Mouse (Mus musculus) heart, postnatal 36 days (tissue): ENCODE measurements around the gene Kbtbd2. TPM values are rescaled to one million over a fixed set of nuclear protein-coding genes. Genes with fewer than 3 reads are reported as not detected.

Experiments used
- DNase-seq, 2 experiments: peaks; one replicate each; pipeline ENCODE4 v3.0.0; 2021 to 2022
- intact Hi-C: fragments of 180-260 bp; cut with DNase I; formaldehyde crosslinking; loops from one replicate; pipeline ENCODE4 v1.15.1; 2025
- total RNA-seq, 2 experiments: library from RNA; stranded (reverse); gene quantifications; 2 replicates each; pipeline ENCODE4 v1.2.3; 2021

Gene Kbtbd2
- total RNA-seq, result 10 to 100 TPM; 31.5 to 38.1 TPM

DNA sequence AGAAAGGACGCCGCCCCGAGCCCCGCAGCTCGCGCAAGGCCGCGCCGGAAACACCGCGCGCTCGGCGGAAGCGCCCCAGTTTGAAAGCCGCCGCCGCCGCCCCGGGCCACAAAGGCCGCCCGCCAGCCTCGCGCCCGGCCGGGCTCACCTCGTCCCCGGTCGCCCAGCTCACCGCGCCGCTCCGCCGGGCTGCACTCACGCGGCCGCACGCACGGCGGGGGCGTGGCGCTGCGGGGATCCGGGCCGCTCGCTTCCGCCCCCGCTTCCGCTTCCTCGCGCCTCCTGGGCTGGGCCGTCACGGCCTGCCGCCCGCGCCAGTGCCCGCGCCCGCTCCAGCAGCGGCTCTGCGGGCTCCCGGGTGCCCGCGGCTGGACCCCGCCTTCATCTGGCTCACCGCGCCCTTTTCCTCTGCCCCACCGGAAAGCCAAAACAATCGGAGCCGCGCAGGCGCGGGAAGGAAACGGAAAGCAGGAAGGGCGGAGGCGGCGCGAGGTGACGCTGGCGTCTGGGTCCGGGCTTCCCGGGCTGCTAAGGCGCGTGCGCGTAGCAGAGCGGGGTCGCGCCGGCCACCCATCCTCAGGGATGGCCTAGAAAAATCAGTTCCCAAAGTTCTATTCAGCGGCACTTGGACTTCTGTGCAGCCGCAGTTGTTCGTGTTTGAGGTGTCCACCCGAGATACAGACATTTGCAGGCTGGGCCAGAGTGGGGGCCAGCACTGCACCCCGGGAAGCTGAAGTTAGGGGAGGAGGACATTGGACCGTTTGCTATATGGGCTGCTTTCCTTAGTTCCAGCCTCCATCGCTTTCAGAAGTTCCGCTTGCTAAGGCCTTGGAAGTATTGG lies at the start of gene Kbtbd2:
Gene Kbtbd2 (minus strand): TSS at position 503 of the 841 bp plus-strand sequence.
- intact Hi-C loops, result loop anchor here (1.0 to 10.0 kb wide), 3 partner anchors 35 to 907 kb away; partner anchors contain the start of genes Avl9, Fkbp9 and Lancl2
- peak; percentile 93 to 97 for DNase-seq

DNA sequence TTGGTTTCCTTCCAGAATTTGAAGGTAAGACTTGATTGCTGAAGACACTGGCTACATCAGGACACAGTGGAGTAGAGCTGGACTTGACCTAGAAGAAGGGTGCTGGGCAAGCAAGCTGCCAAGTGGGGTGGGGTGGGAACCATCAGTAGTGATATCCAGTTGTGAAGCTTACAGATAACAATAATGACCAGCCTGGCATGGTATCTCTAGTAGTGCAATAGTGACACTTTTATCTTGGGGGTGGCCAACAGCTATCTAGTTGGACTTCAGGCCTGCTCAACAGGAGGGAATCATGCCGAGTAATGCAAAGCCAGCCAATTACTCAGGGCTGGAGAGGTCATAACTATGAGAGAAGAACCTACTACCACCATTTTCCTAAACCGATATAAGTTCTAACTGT lies 46.8 kb upstream of the Kbtbd2 start:
- DNase-seq, result no peak
- intact Hi-C loops, result no loop called here

DNA sequence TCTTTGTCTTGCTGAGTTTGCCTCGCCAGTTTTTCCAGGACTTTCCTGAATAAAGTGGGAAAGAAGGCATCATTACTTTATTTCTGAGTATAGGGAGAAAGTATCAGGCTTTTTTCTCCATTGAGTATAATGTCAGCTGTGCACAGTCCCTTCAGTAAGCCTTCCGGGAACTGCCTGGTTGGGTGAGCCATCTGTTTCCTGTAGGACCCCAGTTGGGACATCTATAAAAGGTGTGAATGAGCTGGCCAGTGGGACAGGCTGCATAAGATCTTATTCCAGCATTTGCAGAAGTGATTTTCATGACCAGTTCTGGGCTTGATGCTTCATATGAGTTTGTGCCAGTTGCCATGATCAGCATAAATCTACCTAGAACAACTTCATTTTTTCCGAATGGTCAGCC lies 45.6 kb upstream of the Kbtbd2 start:
- intact Hi-C loops, result no loop called here
- no peak for DNase-seq

DNA sequence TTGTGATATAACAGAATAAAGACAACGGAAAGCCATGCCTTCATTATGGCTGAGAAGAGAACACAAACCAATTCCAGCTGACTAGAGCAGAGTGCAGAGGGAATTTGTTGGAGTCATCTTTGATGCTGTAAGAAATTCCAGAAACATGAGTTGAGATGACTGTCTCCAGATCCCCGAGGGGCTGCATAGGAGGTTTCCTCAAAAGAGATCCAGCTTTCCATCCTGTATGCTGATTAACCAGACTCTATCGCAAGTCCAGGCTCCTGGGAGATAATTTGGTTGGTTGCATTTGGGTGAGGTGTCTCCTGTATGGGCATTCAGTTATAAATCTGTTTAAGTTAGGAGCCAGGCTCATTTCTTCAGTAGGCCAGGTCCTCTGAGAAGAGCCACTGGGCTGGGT lies 40.0 kb upstream of the Kbtbd2 start:
- DNase-seq, result no peak
- intact Hi-C loops, result no loop called here

DNA sequence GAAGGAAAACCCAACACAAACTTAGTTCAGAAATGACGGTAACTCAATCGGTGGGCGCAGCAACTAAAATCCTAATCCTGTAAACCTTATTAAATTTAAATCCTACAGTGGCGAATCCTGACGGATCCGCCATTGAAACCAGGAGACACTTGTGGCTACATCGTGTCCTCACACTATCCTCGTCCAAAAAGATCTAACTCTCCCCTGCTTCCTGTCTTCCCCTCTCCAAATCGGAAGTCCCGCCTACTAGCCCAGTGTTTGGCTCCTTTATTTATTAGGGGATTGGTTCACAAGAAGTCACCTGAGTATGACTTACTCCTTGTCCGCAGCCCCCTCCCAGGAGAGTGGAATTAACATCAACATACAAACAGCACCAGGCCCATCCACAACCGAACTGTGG lies 39.6 kb upstream of the Kbtbd2 start:
- intact Hi-C loops, result no loop called here

DNA sequence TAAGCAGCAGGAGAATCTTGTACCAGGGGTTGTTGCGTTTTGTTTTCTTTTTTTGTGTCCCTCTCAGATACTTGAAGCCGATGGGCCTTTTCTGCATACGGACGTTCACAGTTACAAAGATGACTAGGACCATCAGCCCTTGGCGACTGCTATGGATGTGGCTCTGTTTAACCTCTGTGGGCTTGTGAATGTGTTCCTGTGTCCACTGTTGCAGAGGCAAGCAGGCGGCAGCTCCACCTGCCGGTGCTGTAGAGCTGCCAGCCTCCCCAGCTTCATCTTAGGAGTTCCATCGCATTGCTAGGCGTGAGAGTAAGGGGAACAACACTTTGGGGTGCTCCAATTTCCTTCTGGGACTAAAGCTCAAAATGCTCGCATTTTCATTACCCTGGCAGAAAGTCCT lies 37.9 kb upstream of the Kbtbd2 start:
- intact Hi-C loops, result no loop called here
- DNase-seq, result no peak

More for the DNA sequence above, 39.6 kb upstream of the Kbtbd2 start:
- DNase-seq, result no peak

DNA sequence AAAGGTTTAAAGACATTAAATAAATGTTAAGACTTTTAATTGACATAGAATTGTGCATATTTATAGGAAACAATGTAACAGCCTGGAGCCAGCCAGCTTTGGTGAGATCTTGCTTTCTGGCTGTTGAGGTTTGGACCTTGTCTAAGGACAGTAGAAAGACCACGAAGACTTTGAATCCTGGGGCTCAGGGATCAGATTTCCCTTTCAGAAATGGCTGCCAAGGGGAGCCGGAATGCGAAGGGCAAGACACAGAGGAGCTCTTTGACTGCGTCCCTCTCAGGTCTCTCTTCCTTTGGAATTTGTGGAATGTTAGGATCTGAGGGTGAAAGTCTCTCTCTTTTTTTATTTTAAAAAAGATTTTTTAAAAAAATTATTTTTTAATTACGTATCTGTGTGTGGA lies 37.2 kb upstream of the Kbtbd2 start:
- intact Hi-C loops, result loop anchor here (5.0 kb wide), 1 partner anchor 88 kb away; the partner anchor contains the start of genes Nt5c3 and Vmn1r4
- no peak for DNase-seq

DNA sequence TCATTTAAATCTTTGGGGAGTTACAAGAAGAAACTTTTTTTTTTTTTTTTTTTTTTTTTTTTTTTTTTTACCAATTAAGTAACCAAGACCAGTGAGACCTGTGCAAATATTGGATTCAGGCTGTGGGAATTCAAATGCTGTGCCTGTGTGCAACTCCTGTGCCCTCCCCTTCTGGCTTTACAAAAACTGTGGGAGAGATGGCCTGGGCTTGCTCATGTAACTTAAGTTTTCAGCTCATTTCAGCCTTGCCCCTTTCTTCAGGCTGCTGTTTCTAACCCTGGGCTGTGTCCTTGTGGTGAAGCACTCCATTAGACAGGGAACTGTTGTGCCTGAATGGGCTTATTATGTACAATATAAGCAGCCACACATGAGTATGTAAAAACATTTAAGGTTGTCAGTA lies 35.2 kb upstream of the Kbtbd2 start:
- no peak for DNase-seq
- intact Hi-C loops, result loop anchor here (1.0 to 5.0 kb wide), 2 partner anchors 35 to 89 kb away; partner anchors contain the start of genes Nt5c3 and Vmn1r4

DNA sequence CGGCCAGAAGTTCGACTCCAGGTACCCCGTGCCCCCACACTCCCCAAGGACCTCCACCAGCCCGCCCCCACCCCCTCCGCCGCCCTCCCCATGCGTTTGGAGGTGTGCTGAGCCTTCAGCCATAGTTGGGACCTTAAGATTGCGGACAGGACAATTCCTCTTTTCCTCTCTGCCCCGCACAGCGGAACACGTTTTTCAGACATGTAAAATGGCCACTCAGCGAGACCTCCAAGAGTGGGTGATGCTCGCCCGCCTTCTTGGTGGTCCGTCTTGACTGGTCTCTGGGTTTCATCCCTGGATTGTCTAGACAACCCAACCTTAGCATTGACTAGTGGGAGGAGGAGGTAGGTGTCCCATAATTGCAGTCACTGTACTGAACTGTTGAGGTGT lies 34.8 kb upstream of the Kbtbd2 start:
- intact Hi-C loops, result loop anchor here (1.0 to 5.0 kb wide), 2 partner anchors 34 to 90 kb away; partner anchors contain the start of genes Nt5c3 and Vmn1r4
- DNase-seq, result peak in 1 of 2 experiments; percentile 13

DNA sequence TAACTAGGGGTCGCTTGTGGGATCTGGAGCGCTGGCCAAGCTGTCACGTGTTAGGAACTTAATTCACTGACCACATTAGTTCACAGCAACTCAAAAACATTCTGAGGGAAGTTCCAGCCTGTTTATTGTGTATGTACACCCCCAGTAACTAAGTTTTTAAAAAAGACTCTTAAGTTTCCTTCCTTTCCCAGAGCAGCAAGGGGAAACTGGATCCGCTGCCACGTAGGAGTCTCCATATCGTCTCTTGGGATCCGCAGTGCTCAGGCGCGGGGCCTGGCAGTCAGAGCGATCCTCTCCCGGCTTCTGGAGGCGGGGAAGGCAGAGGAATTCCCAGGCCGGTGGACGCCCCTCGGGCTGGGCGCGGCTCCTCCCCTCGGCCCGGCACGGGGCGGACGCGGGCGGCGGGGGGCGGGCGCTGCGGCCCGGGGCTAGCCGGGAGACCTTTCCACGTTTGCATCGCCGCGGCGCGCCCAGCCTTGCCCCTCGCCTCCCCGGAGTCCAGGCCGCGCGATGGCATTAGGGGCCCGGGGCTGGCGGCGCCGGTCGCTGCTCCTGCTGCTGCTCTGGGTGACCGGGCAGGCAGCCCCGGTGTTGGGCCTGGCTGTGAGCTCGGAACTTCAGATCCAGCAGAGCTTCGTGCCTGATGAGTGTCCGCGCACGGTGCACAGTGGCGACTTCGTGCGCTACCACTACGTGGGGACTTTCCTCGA lies 34.2 kb upstream of the Kbtbd2 start, which contains the start of gene Fkbp9:
Gene Fkbp9 (plus strand): TSS at position 363 of the 710 bp plus-strand sequence.
- intact Hi-C loops, result loop anchor here (1.0 to 5.0 kb wide), 2 partner anchors 34 to 90 kb away; partner anchors contain the start of genes Nt5c3 and Vmn1r4
- peak; percentile 86 to 89 for DNase-seq

DNA sequence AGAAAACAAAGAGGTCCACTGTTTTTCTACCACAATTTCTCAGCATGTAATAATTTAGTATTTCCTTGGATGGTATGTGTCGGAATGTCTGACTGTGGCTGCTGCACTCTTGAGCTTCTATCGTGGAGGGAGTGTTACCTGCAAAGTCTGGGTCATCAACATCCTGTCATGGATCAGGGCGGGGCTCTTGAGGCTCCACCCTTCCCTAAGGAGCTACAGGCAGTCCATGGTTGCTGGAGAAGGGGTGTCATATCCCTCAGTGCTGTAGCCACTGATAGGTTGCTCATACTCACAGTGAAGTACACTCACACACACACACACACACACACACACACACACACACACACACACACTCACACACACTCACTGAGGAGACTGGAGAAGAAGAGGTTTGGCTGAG lies 28.0 kb upstream of the Kbtbd2 start:
- no peak for DNase-seq
- intact Hi-C loops, result no loop called here

DNA sequence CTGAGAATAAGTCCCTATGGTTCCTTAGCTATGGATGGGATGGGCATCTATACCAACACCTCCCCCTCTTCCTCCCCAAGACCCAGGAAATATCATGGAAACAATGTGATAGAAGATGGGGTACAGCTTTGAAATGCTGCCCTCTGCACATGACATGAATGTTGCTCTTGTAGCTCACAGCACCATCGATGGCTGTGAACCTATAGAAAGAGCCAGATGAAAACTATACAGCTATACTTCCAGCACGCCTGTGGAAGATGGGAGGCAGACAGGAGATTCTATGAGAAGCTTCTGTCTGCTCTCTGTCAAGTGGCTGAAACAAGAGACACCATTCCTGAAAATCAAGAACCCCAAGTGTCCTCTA lies 21.5 kb upstream of the Kbtbd2 start:
- DNase-seq, result no peak
- intact Hi-C loops, result no loop called here

DNA sequence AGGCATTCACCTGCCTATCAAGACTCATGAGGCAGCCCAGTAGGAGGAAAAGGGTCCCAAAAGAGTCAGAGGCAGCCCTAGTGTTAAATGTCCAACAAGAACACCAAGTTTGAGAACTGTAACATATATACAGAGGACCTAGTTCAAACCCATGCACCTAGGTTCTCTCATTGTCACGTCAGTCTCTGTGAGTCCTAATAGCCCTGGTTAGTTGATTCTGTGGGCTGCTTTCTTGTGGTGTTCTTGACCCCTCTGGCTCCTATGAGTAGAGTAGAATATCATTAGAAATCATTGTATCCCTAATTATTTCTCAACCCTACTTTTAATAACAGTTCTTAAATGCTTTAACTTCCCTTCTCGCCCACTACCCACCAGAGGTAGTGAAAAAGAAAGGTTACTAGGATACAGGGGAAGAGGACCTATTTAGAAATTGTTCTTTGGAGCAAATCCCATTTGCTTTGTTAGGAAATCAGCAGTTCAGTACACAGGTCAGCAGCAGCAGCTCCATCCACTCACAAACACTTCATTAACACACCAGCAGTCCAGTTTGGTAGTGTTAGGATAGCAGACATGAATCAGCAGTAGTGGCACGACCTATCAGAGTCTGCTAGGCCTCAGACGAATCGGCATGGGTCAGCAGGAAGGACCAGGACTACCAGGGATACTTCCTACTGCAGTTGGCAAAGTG lies 21.0 kb upstream of the Kbtbd2 start:
- intact Hi-C loops, result no loop called here
- DNase-seq, result no peak

DNA sequence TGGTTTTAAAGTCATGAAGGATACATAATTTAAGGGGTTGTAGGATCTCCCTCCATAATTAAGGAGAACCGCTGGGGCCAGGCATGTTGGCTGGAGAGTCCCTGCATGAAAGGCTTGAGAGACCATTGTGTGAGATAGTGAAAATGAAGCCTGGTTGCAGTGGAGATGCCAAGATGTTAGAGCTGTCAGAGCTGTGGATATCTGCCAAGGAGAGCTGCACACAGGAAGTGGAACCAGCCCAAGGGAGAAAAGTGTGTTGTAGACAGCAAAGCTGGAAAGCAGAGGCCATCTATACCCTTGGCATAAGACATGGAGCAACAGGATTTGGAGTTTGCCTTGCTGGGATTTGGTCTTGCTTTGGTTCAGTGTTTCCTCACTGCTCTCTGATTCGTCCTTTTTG lies 15.7 kb upstream of the Kbtbd2 start:
- intact Hi-C loops, result no loop called here
- DNase-seq, result no peak

DNA sequence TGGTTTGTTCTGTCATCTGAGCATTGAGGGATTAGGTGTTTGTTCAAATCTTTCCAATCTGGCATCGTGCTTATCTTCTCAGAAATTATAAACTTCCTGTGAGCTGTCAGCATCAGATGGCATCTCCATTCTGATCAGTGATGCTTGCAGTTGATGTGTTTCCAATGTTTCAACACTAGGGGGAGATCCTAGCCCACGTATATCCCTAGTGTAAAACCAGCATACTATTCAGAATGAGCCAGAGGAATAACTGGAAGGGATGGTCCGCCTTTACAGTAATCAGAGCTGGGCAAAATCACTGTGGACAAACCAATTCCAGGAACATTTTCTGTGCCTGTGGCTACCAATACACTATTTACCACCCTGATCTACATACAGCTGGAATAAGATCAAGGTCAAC lies 11.0 kb upstream of the Kbtbd2 start:
- DNase-seq, result peak; percentile 18 to 48
- intact Hi-C loops, result loop anchor here (1.0 to 5.0 kb wide), 3 partner anchors 101 to 762 kb away; no protein-coding TSS in a partner anchor

DNA sequence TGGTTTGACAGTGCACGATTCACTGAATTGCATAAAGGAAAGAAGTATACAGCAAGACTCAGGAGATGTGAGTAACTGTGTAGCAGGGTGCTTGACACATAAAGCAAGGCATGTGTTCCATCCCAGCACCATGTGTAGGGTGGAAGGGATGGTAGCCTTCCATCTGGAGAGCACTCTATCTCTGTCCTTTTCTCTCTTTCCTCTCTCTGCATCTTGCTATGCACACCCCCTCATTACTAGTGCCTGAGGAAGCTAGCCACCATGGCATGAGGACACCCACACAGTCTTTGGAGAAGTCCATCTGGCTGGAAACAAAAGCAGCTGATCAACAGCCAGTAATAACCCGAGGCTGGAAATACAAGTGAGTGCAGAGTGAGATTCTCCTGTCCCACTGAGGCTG lies 8.6 kb upstream of the Kbtbd2 start:
- DNase-seq, result no peak
- intact Hi-C loops, result loop anchor here (5.0 kb wide), 1 partner anchor 256 kb away; no protein-coding TSS in a partner anchor

DNA sequence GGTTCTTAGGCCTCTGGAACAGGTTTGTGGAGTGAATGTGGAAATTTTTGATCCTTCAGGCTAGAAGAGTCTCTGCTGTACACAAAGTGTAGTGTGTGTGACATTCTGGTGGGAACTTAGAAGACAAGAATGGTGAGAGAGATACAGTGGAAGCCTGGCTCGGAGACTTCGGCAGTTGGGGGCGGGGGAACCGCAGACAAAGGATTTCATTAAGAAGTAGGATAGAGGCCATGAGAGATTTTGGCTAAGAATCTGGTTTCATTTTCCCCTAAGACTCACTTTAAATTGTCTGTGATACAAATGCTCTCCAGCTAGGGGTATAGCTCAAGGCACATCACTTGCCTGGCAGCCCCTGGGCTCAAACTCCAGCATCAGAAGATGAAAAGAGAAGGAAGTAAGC lies 7.4 kb upstream of the Kbtbd2 start:
- no peak for DNase-seq

DNA sequence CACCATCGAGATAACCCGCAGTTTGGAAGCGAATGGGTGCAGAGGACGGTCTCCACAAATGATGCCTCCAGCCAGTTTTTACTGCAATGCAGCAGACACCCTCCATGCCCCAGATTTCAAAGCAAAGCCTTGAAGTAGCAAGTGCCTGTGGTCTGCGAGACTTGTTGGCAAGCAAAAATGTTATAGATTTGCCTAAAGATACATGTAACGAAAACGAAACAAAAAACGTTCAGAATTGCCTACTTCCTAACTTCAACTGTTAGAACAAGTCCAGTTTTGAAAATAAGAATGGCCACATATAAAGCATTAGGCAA lies 496 bp upstream of the Kbtbd2 start:
- DNase-seq, result no peak

More for the DNA sequence above, 7.4 kb upstream of the Kbtbd2 start:
- intact Hi-C loops, result loop anchor here (5.0 kb wide), 1 partner anchor 257 kb away; no protein-coding TSS in a partner anchor

DNA sequence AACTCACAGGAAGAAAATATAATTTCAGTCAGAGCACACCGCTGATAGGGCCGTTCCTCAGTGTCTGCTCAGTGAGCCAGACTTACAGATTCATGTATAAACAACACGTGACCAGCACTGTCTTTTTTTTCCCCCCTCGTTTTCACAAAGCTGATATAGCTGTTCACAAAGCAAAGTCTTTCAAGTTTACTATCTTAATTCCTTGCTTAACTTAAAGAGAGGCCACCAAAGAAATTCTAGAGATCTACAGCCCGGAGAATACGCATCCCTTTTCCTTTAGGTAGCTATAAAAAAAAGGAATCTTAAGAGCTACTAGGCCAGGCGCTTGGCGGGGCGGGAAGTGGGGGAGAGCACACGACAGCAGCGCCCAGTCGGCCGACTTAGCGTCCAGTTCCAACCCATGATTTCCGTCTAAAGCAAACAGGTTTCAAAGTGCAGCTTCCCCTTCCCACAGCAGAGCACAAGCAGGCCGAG lies 908 bp downstream of the Kbtbd2 start:
- intact Hi-C loops, result loop anchor here (2.0 to 10.0 kb wide), 2 partner anchors 82 to 908 kb away; partner anchors contain the start of genes Avl9 and Lancl2

More for the DNA sequence above, 496 bp upstream of the Kbtbd2 start:
- intact Hi-C loops, result loop anchor here (1.0 to 10.0 kb wide), 2 partner anchors 34 to 907 kb away; partner anchors contain the start of genes Fkbp9 and Lancl2

DNA sequence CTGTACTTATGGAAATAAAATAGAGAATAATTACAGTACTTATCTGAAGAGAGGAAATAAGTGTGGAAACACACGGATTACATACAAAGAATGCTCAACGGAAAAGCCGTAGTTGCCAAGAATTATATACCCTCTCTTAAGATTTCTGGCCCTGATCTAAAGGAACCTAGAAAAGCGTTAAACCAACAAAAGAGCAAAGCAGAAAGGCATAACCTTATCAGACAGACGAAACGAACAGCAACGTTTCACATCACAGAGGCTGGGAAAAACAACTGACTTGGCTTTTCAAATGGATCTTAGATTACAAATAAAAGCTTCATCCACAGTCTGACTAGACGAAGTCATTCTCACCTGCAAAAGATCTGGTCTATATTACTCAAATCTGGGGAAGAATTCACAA lies 1.4 kb downstream of the Kbtbd2 start:
- intact Hi-C loops, result loop anchor here (2.0 to 10.0 kb wide), 2 partner anchors 81 to 909 kb away; partner anchors contain the start of genes Avl9 and Lancl2
- no peak for DNase-seq

More for the DNA sequence above, 908 bp downstream of the Kbtbd2 start:
- no peak for DNase-seq
